Mouse (Mus musculus): ENCODE measurements around the gene Ripk3.
A peak's percentile ranks its signal among the peaks of the same experiment; 100 is the strongest.

Gene Ripk3

GRCm38 (mm10) chr14:55795380-55796163, 6.9 kb upstream of the Ripk3 start:
- DNase-seq (ENCODE audit: low read depth, low spot score), result no peak

- DNase-seq (ENCODE audit: low read depth, low spot score), result no peak
Measured at GRCm38 (mm10) chr14:55793946-55794345, 5.3 kb upstream of the Ripk3 start.

GRCm38 (mm10) chr14:55793461-55793860, 4.8 kb upstream of the Ripk3 start:
- DNase-seq (ENCODE audit: low read depth, low spot score), result no peak

- no peak for DNase-seq (ENCODE audit: low read depth, low spot score)
Measured at GRCm38 (mm10) chr14:55787731-55788130, 934 bp downstream of the Ripk3 start.

- no peak for DNase-seq (ENCODE audit: low read depth, low spot score)
Measured at GRCm38 (mm10) chr14:55785195-55785594, 3.5 kb downstream of the Ripk3 start.

GRCm38 (mm10) chr14:55783958-55784235, 4.8 kb downstream of the Ripk3 start, which contains the start of gene Adcy4:
Gene Adcy4, minus strand, starts transcription at chr14:55784095.
- no peak for DNase-seq (ENCODE audit: low read depth, low spot score)

- no peak for DNase-seq (ENCODE audit: low read depth, low spot score)
Measured at GRCm38 (mm10) chr14:55783171-55783957, 5.3 kb downstream of the Ripk3 start.

- DNase-seq (ENCODE audit: low read depth, low spot score), result no peak
Measured at GRCm38 (mm10) chr14:55782361-55782960, 6.2 kb downstream of the Ripk3 start.

GRCm38 (mm10) chr14:55781310-55781709, 7.4 kb downstream of the Ripk3 start:
- peak; percentile 88 for DNase-seq (ENCODE audit: low read depth, low spot score)

- DNase-seq (ENCODE audit: low read depth, low spot score), result no peak
Measured at GRCm38 (mm10) chr14:55780736-55781135, 7.9 kb downstream of the Ripk3 start.

- no peak for DNase-seq (ENCODE audit: low read depth, low spot score)
Measured at GRCm38 (mm10) chr14:55779656-55780055, 9.0 kb downstream of the Ripk3 start.

GRCm38 (mm10) chr14:55778686-55779085, 10.0 kb downstream of the Ripk3 start:
- no peak for DNase-seq (ENCODE audit: low read depth, low spot score)

GRCm38 (mm10) chr14:55777806-55778205, 10.9 kb downstream of the Ripk3 start:
- DNase-seq (ENCODE audit: low read depth, low spot score), result no peak

- no peak for DNase-seq (ENCODE audit: low read depth, low spot score)
Measured at GRCm38 (mm10) chr14:55777176-55777575, 11.5 kb downstream of the Ripk3 start.

GRCm38 (mm10) chr14:55776711-55777110, 12.0 kb downstream of the Ripk3 start:
- no peak for DNase-seq (ENCODE audit: low read depth, low spot score)

GRCm38 (mm10) chr14:55769087-55769703, 19.5 kb downstream of the Ripk3 start:
- DNase-seq (ENCODE audit: low read depth, low spot score), result no peak

GRCm38 (mm10) chr14:55768555-55768954, 20.1 kb downstream of the Ripk3 start:
- DNase-seq (ENCODE audit: low read depth, low spot score), result no peak

GRCm38 (mm10) chr14:55767519-55768414, 20.9 kb downstream of the Ripk3 start:
- DNase-seq (ENCODE audit: low read depth, low spot score), result peak; percentile 83

GRCm38 (mm10) chr14:55765696-55766095, 23.0 kb downstream of the Ripk3 start, which contains the start of gene Ltb4r1:
Gene Ltb4r1, plus strand, starts transcription at chr14:55765962.
- DNase-seq (ENCODE audit: low read depth, low spot score), result no peak

- peak; percentile 18 for DNase-seq (ENCODE audit: low read depth, low spot score)
Measured at GRCm38 (mm10) chr14:55763166-55763565, 25.5 kb downstream of the Ripk3 start.
